Mouse (Mus musculus) Patski (cell line): ENCODE data around the gene Thap7. TPM values are rescaled to one million over a fixed set of nuclear protein-coding genes. Genes with fewer than 3 reads are reported as not detected.

ENCODE experiments used
- ATAC-seq: fragments of 100-300 bp; one replicate; pipeline ENCODE4 v1.8.0; 2021
- CTCF ChIA-PET: fragments of 350-600 bp; sonication (Branson Sonifier 250); formaldehyde crosslinking; loops from one replicate; lab custom pipeline; 2022; ENCODE audit warnings: inconsistent platforms; lab: Charles Lee
- POLR2A ChIA-PET: fragments of 350-600 bp; sonication (Branson Sonifier 250); formaldehyde crosslinking; loops from one replicate; lab custom pipeline; 2022; ENCODE audit warnings: antibody characterized with exemption, inconsistent platforms; lab: Charles Lee
- DNase-seq: peaks from one replicate; pipeline ENCODE4 v3.0.0-alpha.2; 2011; ENCODE audit warnings: low read depth, low spot score
- H3K27me3 ChIP-seq: fragments of 371-371 bp; one replicate; pipeline ENCODE4 v1.5.1; 2021
- CTCF ChIP-seq: fragments of 100-300 bp; IDR thresholded peaks from one replicate; pipeline ENCODE4 v1.5.1; 2021
- in situ Hi-C: fragments of 300-500 bp; cut with MboI; formaldehyde crosslinking; loops from 3 replicates; pipeline ENCODE4 v1.11.1; 2018; ENCODE audit warnings: low pct_unique_long_range_greater_than_20kb, mixed read lengths
- polyA plus RNA-seq: library from polyadenylated mRNA; unstranded; gene quantifications from one replicate; pipeline ENCODE4 v1.2.3, GENCODE M21; 2021

Thap7 gene
- polyA plus RNA-seq, 1 experiment from 2014 or later: 40.6 TPM

DNA sequence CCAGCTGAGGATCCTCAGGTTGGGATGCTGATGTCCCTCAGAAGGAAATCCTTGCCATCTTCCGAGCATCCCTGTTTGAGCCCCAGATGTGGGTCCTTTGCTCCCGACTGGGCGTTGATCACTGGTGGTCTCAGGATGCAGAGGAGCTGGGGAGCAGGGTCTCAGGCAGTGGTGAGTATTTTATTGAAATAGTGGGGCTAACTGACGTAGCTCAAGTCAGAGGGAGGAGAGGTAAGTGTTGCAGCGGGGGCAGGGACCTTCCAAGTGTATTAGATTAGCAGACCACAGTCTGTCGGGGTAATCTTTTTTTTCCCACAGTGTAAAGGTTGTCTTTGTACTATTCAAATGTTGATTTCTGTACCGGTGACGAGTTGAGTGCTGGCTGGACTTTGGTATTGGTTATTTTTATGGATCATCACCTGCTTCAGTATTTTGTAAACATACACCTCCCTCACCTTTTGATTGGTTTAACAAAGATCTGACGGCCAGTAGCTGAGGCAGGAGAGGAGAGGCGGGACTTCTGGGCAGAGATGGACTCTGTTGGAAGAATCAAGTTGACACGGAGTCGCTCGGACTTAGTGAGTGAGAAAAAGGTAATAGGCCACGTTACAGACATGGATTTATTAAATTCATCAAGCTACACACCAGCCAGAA, 1.9 kb upstream of the Thap7 start:
- no peak for TF ChIP-seq CTCF
- POLR2A ChIA-PET: no interaction called here
- CTCF ChIA-PET: interaction anchor here (2.1 kb wide), 1 partner anchor 130 kb away, joined by 4 read pairs; no protein-coding TSS in a partner anchor
- in situ Hi-C loops: loop anchor here (5.0 kb wide), 2 partner anchors 81 to 131 kb away; partner anchors contain the start of gene Crkl
- no peak for DNase-seq
- H3K27me3 ChIP-seq: no peaks in the 10 kb centered on the region
- ATAC-seq: no peak

DNA sequence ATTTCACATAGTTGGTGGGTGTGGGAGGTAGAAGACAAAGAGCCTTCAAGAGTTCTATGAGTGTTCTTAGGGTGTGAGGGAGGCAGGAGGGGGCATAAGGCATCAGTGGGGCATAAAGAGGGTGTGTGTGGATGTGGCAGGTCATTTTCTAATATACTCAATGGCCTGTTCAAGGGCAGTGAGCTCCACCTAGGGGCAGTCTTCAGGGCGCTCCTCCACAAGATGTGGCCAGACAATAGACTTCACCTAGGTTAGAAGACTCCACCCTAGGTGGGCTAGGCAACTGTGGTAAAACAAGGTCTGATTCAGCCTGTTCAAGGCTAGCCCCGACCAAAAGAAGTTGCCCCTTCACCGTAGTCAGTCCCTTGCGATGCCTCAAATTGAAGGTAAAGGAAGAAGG, 1.3 kb upstream of the Thap7 start:
- CTCF ChIA-PET: interaction anchor here (2.1 kb wide), 1 partner anchor 129 kb away, joined by 4 read pairs; no protein-coding TSS in a partner anchor
- DNase-seq: no peak

DNA sequence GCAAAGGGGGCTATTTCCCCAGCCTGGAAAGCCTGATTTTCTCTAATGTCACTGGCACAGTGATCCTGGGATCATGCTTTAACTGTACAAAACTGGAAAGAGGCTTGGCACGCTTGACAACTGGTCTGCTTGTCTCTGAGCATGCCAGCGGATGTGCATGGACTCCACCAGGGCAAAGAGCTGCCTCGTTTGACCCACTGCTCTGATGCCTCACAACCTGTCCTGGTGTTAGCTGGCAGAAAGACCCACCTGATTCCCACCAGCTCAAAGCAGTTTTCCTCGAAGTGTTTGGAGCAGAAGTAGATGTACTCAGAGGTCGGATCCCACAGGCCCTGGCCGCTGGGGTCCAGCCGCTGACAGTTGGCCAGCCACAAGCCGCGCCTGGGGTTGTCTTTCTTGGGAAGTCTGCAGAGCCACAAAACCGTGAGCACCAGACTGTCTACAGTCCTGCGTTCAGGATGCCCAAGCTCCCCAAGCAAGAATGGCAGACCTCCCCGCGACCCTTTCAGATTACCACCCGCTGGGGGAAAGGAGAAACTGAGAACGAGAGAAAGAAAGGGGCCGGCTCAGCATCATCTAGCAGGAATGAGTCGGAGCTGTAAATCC, 852 bp downstream of the Thap7 start:
- no peak for TF ChIP-seq CTCF
- DNase-seq (no peak), ATAC-seq (no peak)
- H3K27me3 ChIP-seq: no peaks in the 10 kb centered on the region
- in situ Hi-C loops: loop anchor here (5.0 kb wide), 2 partner anchors 78 to 128 kb away; partner anchors contain the start of gene Crkl
- ChIA-PET CTCF (interaction anchor here (1.6 to 3.3 kb wide), 3 partner anchors 12 to 57 kb away, joined by 3 to 11 read pairs (median 10); no protein-coding TSS in a partner anchor), POLR2A (interaction anchor here (1.4 to 2.6 kb wide), 4 partner anchors 10 to 125 kb away, joined by 3 to 10 read pairs (median 8); partner anchors contain the start of genes Lztr1, Pi4ka and Snap29)

More for the DNA sequence above, 1.3 kb upstream of the Thap7 start:
- POLR2A ChIA-PET: no interaction called here
- in situ Hi-C loops: loop anchor here (5.0 kb wide), 2 partner anchors 80 to 130 kb away; partner anchors contain the start of gene Crkl
- no peak for TF ChIP-seq CTCF
- no peaks in the 10 kb centered on the region for H3K27me3 ChIP-seq
- ATAC-seq: no peak

DNA sequence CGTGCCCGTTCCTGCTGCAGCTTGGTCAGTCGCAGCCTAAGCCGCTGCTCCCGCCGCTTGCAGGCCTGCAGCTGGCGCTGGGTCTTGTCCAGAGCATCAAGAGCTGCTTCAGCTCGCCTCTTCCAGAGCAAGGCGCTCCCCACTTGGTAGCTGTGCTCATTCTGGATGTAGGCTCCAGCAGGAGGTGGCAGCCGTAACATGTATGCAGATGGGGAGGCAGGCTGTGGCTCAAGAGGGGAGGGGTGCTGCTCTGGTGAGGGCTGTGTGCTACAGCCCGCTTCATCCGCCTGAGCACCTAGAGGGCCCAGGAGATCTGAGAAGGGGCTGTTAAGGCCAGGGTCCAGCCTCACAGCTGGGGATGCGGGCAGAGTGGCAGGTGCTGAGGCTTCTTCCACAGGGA, 2.7 kb downstream of the Thap7 start:
- ChIA-PET POLR2A (interaction anchor here (1.3 to 2.6 kb wide), 2 partner anchors 10 to 54 kb away, joined by 6 to 8 read pairs; no protein-coding TSS in a partner anchor), CTCF (interaction anchor here (1.6 to 3.3 kb wide), 3 partner anchors 10 to 32 kb away, joined by 3 to 11 read pairs (median 5); no protein-coding TSS in a partner anchor)
- ATAC-seq: no peak
- no peaks in the 10 kb centered on the region for H3K27me3 ChIP-seq
- in situ Hi-C loops: no loop called here
- no peak for DNase-seq
- no peak for TF ChIP-seq CTCF

DNA sequence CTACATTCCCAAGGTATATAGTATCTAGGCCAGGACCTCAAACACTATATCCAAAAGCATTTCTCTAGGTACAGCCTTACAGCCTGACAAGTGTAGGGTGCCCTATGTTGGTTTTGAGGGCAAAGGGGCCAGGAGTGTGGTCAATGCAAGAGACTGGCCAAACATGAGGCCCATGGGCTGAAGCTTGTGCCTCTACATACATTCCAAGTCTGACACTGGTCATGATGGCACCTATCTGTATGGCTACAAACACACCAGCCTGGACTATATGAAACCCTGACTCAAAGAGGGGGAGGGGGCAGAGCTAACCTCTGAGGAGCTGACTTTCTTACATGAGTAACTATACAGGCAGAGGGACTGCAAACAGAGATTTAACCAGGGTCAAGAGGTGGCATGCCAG, 3.3 kb downstream of the Thap7 start:
- H3K27me3 ChIP-seq: no peaks in the 10 kb centered on the region
- in situ Hi-C loops: no loop called here

DNA sequence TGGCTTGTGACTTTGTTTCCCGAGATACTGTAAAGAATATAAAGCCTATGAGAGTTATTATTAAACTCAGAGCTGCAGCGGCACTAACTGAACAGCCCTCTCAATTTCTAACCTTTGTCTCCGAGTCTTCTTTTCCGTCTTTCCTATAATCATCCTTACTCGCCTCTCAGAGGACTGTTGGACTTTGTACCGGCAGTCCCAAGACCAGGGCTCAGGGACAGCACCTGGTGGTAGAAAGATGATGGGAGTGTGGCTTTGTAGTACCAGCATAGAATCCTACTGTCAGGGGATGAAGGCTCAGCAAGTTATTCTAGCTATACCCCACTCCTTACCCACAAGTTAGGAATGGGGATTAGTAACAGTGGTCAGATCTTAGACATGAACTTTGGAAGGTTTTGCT, 4.7 kb downstream of the Thap7 start:
- H3K27me3 ChIP-seq: no peaks in the 10 kb centered on the region
- POLR2A ChIA-PET: no interaction called here
- DNase-seq (no peak), ATAC-seq (no peak)
- CTCF ChIA-PET: no interaction called here
- TF ChIP-seq CTCF: no peak
- in situ Hi-C loops: no loop called here

More for the DNA sequence above, 3.3 kb downstream of the Thap7 start:
- ChIA-PET CTCF (interaction anchor here (3.3 kb wide), 1 partner anchor 9 kb away, joined by 11 read pairs; no protein-coding TSS in a partner anchor), POLR2A (interaction anchor here (0.9 to 1.3 kb wide), 2 partner anchors 10 to 35 kb away, joined by 3 to 6 read pairs; no protein-coding TSS in a partner anchor)
- ATAC-seq (no peak), DNase-seq (no peak)
- no peak for TF ChIP-seq CTCF

DNA sequence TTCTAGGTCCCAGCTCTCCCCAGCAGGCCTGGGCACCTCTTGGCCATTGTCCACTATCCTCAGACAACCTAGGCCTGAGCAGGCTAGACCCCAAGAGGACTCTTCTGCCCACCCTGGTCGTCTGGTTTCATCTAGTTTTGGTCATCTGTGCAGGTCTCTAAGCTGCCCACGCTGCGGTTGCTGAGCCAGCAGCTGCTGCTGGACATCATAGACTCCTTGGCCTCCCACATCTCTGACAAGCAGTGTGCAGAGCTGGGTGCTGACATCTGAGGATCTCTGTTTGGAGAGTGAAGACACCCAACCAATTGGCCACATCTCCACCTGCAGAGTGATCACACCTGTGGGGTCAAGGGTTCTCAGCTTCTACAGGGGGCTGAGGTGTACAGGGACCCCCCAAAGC, 5.4 kb downstream of the Thap7 start:
- CTCF ChIA-PET: interaction anchor here (1.1 kb wide), 1 partner anchor 50 kb away, joined by 3 read pairs; no protein-coding TSS in a partner anchor
- H3K27me3 ChIP-seq: no peaks in the 10 kb centered on the region
- POLR2A ChIA-PET: no interaction called here
- no peak for TF ChIP-seq CTCF
- no peak for DNase-seq
- in situ Hi-C loops: no loop called here
- ATAC-seq: no peak

DNA sequence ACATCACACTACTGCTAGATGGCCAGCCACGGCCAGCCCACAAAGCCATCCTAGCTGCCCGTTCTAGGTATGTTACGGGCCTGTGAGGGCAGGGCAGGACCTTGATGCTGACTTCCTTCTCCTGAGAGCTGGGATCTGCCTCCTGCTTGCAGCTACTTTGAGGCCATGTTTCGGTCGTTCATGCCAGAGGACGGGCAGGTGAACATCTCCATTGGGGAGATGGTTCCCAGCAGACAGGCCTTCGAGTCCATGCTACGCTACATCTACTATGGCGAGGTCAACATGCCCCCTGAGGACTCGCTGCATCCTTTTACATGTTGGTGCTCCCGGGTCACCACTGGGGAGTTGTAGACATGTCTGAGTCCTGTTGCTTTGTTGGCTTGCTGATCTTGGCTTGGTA, 6.8 kb downstream of the Thap7 start:
- no peak for TF ChIP-seq CTCF
- no peaks in the 10 kb centered on the region for H3K27me3 ChIP-seq
- ATAC-seq (no peak), DNase-seq (no peak)
- in situ Hi-C loops: no loop called here
- ChIA-PET POLR2A (no interaction called here), CTCF (no interaction called here)

DNA sequence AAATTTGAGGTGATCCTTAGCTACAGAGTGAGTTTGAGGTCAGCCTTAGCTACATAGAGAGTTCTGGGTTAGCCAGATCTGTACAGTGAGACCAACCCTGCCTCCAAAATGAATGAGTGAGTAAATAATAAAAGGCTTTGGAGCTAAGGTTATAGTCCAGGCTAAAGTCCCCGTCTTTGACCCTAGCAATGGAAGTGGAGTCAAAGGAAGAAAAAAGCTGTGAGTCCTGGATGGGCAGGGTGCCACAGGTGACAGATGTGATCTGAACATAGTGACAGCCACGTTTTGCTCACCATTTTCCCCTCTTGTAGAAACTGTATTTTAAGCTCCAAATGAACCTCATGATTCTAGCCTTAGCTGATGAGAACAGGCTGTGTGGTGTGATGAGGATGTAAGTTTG, 12.0 kb downstream of the Thap7 start:
- ChIA-PET CTCF (interaction anchor here (1.1 to 2.1 kb wide), 4 partner anchors 9 to 45 kb away, joined by 3 to 11 read pairs (median 6); no protein-coding TSS in a partner anchor), POLR2A (interaction anchor here (1.3 kb wide), 1 partner anchor 10 kb away, joined by 3 read pairs; no protein-coding TSS in a partner anchor)
- no peak for TF ChIP-seq CTCF
- H3K27me3 ChIP-seq: no peaks in the 10 kb centered on the region
- ATAC-seq: no peak
- no peak for DNase-seq
- in situ Hi-C loops: no loop called here

DNA sequence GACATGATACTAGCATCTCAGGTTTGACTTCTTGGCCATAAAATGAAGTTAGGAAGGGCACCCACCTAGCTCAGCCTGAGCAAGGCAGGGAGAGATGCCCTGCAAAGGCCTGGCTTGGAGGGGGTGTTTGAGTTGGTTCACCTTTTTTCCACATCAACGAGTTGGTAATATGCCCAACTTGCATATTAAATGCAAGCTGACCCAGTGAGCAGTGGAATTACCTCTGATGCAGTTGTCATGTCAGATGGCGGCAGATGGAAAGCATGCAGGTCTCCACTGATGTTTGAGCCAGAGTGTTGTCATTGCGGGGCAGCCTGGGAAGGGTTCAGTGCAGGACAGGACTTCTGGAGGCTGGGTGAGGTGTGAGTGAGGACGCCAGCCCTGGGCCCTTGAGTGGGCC, 19.5 kb downstream of the Thap7 start:
- TF ChIP-seq CTCF: no peak
- H3K27me3 ChIP-seq: no peaks in the 10 kb centered on the region
- ChIA-PET CTCF (interaction anchor here (1.1 kb wide), 1 partner anchor 37 kb away, joined by 3 read pairs; no protein-coding TSS in a partner anchor), POLR2A (no interaction called here)
- no peak for DNase-seq
- no peak for ATAC-seq
- in situ Hi-C loops: no loop called here
